Mouse (Mus musculus) adrenal gland, postnatal 4 days (tissue): ENCODE results near the gene Amdhd1. TPM values are rescaled to one million over a fixed set of nuclear protein-coding genes. Genes with fewer than 3 reads are reported as not detected.
"Not testable (repeated sequence)": the region's sequence is repeated elsewhere in the genome, so short reads cannot be mapped to it uniquely, and the experiment has no call there.

Experiments used
- DNase-seq, 2 experiments: peaks; one replicate each; pipeline ENCODE4 v3.0.0; 2021 to 2022; ENCODE audit warnings: low spot score in 2 of 2, mixed read lengths in 2 of 2
- long read RNA-seq, 2 experiments: library from polyadenylated mRNA; stranded (forward); transcript quantifications; one replicate each; pipeline ENCODE4 v2.0.0; 2021
- total RNA-seq, 2 experiments: library from RNA; stranded (reverse); gene quantifications; 2 replicates each; pipeline ENCODE4 v1.2.3; 2021

Gene Amdhd1
- total RNA-seq = 1 to 10 TPM in 1 of 2 experiments, under 1 TPM in 1; 0.36 to 4.0 TPM
- long read RNA-seq, experiment 1, transcript Amdhd1-201 (9 exons, 2,421 nt) = major isoform, 7 of 8 reads
- long read RNA-seq, experiment 1, partial matches to known transcripts = 0 of 8 reads
- long read RNA-seq, experiment 1, other reads (novel, unspliced or antisense) = 1 of 8 reads
- long read RNA-seq, experiment 2 = 0 reads

GRCm38 (mm10) chr10:93539775-93540430 lies at the start of gene Amdhd1:
Amdhd1 (minus strand) TSS chr10:93540033.
- peak; percentile 58 to 72 for DNase-seq

GRCm38 (mm10) chr10:93589281-93589848 lies 49.5 kb upstream of the Amdhd1 start, which contains the start of gene Snrpf:
Snrpf (minus strand) TSS chr10:93589706.
- DNase-seq = peak; percentile 74 to 80

GRCm38 (mm10) chr10:93588796-93589195 lies 49.0 kb upstream of the Amdhd1 start:
- no peak for DNase-seq

- DNase-seq = peak; percentile 31 to 59
Observed at GRCm38 (mm10) chr10:93577271-93577886, 37.5 kb upstream of the Amdhd1 start.

- DNase-seq = no peak
Observed at GRCm38 (mm10) chr10:93575960-93576359, 36.1 kb upstream of the Amdhd1 start.

DNA sequence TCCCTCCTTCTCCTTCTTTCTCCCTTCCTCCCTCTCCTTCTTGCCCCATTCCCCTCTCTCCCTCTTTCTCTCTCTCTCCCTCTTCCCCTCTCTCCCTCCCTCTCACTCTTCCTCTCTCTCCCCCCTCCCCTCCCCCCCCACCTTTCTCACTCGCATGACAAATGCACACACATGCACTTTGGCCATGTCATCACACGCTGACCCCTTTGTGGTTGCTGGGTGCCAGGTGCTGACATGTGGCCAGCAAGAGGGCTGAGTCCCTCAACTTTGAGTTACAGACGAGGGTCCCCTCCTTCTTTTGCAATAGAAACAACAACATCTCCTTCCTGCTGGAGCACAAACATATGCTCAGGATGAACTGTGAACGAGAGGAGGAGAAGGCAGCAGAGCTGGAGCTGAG lies 35.1 kb upstream of the Amdhd1 start:
- no peak for DNase-seq

GRCm38 (mm10) chr10:93572209-93572608 lies 32.4 kb upstream of the Amdhd1 start:
- no peak for DNase-seq

- no peak for DNase-seq
Observed at GRCm38 (mm10) chr10:93568671-93569070, 28.8 kb upstream of the Amdhd1 start.

GRCm38 (mm10) chr10:93567841-93568566 lies 28.2 kb upstream of the Amdhd1 start:
- no peak for DNase-seq

DNA sequence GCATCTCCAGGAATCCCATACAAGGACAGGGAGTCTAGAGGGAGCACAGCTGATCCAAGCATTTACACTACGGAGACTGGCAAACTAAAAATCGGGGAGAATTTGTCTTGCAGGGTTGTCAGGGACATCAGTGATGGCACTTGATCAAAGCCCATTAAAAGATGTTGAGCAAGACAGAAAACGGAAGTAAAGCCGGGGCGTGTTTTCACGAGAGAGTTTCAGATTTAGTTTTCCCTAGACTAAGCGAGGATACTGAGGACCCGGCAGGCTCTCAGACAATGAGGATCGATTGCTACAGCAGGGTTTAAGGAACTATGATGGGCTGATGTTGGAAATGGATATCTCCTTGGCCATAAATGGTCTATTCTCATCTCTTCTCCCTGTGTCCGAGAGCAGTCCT lies 27.2 kb upstream of the Amdhd1 start:
- no peak for DNase-seq

DNA sequence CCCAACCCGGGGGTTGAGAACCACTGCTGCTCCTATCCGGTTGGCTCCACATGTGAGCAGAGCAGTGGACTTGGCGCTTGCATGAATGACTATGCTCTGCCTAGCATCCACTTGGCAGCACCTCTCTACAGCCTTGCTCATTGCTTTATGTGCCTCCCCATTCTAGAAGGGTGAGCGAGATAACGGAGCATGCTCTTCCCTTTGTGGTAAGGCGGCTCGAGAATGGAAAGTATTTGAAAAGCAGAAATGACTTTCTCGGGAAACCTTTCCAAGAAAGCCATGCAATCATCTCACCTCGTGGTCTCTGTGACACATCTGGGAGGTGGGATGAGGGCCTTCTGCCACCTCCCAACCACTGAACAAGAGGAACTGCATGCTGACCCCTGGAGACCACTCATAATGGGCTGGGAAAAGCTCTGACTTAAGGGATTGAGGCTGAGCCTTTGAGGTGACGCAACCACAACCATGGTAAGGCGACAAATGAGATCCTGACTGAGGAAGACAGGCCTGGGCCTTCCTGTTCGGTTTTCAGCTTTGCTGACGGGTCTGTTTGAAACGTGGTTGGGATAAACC lies 24.8 kb upstream of the Amdhd1 start:
- DNase-seq = no peak

GRCm38 (mm10) chr10:93559786-93560185 lies 20.0 kb upstream of the Amdhd1 start:
- DNase-seq = peak; percentile 13 to 25

- DNase-seq = not testable (repeated sequence)
Observed at GRCm38 (mm10) chr10:93557971-93558370, 18.1 kb upstream of the Amdhd1 start.

GRCm38 (mm10) chr10:93552596-93552995 lies 12.8 kb upstream of the Amdhd1 start:
- DNase-seq = no peak

- DNase-seq = no peak
Observed at GRCm38 (mm10) chr10:93549821-93550220, 10.0 kb upstream of the Amdhd1 start.

DNA sequence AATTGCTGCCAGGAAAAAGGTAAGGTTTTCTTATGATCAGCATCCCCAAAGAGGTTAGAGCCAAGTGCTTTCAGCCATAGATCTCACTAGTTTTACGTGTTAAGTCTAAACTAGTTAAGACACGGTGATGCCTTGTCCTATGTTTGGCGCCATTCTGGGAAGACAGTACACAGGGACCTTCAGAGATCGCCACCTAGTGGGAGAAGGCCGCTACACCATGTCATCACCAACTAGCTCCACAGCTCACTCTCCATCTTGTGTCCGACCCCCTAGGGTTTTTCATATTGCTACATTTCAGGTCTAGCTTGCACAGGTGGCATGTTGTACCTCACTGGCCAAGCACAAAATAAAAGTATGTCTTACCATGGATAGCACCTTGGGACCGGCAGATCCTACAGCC lies 9.2 kb upstream of the Amdhd1 start:
- DNase-seq = peak; percentile 21 to 33

DNA sequence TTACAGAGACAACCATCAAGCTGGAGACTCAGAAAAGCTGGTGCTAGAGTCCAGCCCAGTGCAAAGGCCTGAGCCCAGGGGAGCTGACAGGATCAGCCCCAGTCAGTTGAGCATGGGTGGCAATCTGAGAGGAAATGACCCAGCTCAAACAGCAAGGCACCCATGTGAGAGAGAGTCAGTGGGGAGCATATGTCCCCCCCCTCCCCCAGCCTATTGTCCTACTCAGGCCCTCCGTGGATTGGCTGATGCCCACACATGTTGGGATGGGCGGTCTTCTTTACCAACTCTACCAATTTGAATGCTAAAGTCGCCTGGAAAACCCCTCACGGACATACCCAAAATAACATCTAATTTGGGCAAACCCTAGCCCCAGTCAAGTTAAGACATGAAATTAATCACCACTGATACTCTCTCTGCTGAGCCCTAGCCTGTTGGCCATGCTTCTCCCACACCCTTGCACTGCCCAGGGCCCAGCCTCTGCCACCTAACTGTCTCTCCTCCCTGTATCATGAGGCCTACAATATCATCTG lies 8.0 kb upstream of the Amdhd1 start:
- no peak for DNase-seq

DNA sequence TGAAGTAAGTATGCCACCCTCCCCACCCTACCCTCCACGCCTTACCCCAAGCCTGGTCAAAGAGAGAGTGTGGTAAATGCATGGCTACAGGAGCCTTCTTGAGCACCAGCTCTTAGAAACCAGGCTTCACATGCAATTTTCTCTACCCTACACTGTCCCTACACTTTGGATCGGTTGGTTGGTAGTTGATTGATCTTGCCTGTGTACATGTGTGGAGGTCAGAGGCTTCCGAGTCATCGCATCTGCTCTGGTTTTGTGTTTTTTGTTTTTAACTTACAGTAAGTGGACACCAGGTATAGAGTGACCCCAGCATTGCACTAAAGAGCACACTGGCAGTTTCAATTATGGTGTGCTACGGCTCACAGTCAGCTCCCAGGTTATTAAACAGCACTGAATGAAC lies 4.3 kb upstream of the Amdhd1 start:
- no peak for DNase-seq

DNA sequence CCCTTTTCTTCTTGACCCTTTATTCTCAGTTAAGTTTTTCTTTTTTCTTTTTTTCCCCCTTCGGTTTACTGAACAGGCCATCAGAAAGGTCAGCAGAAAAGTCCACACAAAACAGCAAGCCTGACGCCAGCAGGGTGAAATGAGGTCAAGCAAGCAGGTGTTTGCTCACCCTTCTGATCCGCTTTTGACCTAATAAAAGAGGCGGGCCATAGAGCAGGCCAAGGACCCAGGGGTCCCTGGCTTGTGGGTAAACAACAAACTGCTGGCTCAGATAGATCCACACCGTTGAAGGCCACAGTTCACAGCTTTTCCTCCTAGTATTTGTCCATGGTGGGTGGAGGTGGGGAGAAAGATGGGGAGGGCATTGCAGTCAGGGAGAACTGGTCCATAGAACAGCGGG lies 3.3 kb upstream of the Amdhd1 start:
- no peak for DNase-seq

DNA sequence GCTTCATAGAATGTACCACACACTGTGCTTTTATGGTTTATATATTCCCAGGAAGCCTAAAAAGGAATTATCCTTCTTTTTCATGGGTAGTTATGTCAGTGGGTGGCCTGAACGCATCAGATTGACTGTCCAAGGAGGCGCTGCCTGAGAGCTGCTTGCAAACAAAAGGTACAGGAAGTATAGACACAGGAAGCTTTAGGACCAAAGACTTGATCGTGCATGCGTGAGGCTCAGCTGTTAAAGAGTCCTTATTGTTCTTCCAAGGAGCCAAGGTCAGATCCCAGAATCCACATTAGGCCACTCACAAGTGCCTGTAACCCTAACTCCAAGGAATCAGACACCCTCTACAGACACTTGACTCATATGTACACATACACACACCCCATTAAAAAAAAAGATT lies 2.5 kb upstream of the Amdhd1 start:
- DNase-seq = no peak

DNA sequence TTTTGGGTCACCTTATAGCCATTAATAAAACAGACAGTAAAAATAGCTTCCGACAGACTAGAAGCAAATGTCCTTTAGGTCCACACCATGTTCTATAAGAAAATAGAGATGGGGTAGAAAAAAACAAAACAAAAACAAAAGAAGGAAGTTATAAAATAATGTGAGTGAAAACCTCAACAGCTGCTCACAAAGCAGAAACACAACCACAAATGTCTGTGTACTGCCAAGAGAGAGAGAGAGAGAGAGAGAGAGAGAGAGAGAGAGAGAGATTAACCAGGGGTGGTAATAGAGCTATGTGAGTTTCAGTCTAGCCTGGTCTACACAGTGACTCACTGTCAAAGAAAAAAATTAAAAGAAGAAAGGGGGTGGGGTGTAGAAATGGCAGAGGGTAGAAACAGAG lies 1.8 kb upstream of the Amdhd1 start:
- no peak for DNase-seq
